Mouse (Mus musculus) liver, embryonic 14.5 days (tissue): Measurements from ENCODE around the gene Shd. TPM values are rescaled to one million over a fixed set of nuclear protein-coding genes. Genes with fewer than 3 reads are reported as not detected.
"Not testable (repeated sequence)": the region's sequence is repeated elsewhere in the genome, so short reads cannot be mapped to it uniquely, and the experiment has no call there.

Source experiments
- ATAC-seq: fragments of 200-750 bp; cut with Nextera tagmentation; 2 replicates; pipeline ENCODE4 v1.8.0; 2017; ENCODE audit warnings: moderate number of reproducible peaks, mild to moderate bottlenecking, moderate library complexity; ENCODE audit not compliant: insufficient read depth
- DNase-seq, 3 experiments: peaks; one replicate each; pipeline ENCODE4 v3.0.0-alpha.2; 2012 to 2013; ENCODE audit warnings: low read depth in 3 of 3, low spot score in 3 of 3
- H3K27ac ChIP-seq: fragments of 300-500 bp; sonication (generic); 2 replicates; pipeline ENCODE4 v1.5.1; 2014; ENCODE audit warnings: moderate library complexity, mild to moderate bottlenecking, control low read depth, inconsistent platforms
- H3K27me3 ChIP-seq: fragments of 300-500 bp; sonication (generic); 2 replicates; pipeline ENCODE4 v1.6.1; 2014; ENCODE audit warnings: mild to moderate bottlenecking, low read length, moderate library complexity; ENCODE audit not compliant: control insufficient read depth, insufficient read depth
- H3K36me3 ChIP-seq: fragments of 300-500 bp; sonication (generic); replicated peaks from 2 replicates; pipeline ENCODE4 v1.6.1; 2014; ENCODE audit warnings: low read depth; ENCODE audit not compliant: control insufficient read depth, insufficient read depth
- H3K4me1 ChIP-seq, 2 experiments: fragments of 200-500 bp in 1 of 2; fragments of 300-500 bp in 1 of 2; sonication (generic) in 1 of 2; replicated peaks; 2 replicates each; pipeline ENCODE4 v1.6.1; 2012 to 2014; ENCODE audit warnings: antibody characterized with exemption in 1 of 2, inconsistent platforms in 1 of 2, low read length in 1 of 2; ENCODE audit not compliant: control insufficient read depth in 2 of 2, insufficient read depth in 2 of 2
- H3K4me2 ChIP-seq: fragments of 300-500 bp; sonication (generic); 2 replicates; pipeline ENCODE4 v1.6.1; 2014; ENCODE audit warnings: low read depth, mild to moderate bottlenecking, control low read depth, moderate library complexity
- H3K4me3 ChIP-seq, 2 experiments: fragments of 200-500 bp in 1 of 2; fragments of 300-500 bp in 1 of 2; sonication (generic) in 1 of 2; 2 replicates each; pipeline ENCODE4 v1.5.1; 2012 to 2014; ENCODE audit warnings: low read depth in 2 of 2, low read length in 2 of 2, mild to moderate bottlenecking in 2 of 2, control low read depth in 1 of 2, inconsistent platforms in 1 of 2, moderate library complexity in 1 of 2; ENCODE audit not compliant: insufficient read depth in 1 of 2
- H3K9ac ChIP-seq: fragments of 300-500 bp; sonication (generic); replicated peaks from 2 replicates; pipeline ENCODE4 v1.6.1; 2014; ENCODE audit warnings: mild to moderate bottlenecking, control low read depth, moderate library complexity
- H3K9me3 ChIP-seq: fragments of 300-500 bp; sonication (generic); 2 replicates; pipeline ENCODE4 v1.6.1; 2016; ENCODE audit warnings: low read length, mixed read lengths; ENCODE audit not compliant: control insufficient read depth
- CTCF ChIP-seq: IDR thresholded peaks from 2 replicates; pipeline ENCODE4 v1.5.1; 2016; ENCODE audit warnings: antibody characterized with exemption, low read depth, control low read depth
- EP300 ChIP-seq: IDR thresholded peaks from 2 replicates; pipeline ENCODE4 v1.6.1; 2016; ENCODE audit warnings: antibody characterized with exemption, low read depth
- WGBS: fragments of 180-500 bp; shearing (Covaris S2); extraction: QIAGEN DNeasy Blood & Tissue Kit; methylation state at CpG from one replicate; pipeline ENCODE4 v1.1.7; 2014; ENCODE audit not compliant: insufficient replicate concordance; 5-methylcytosine and 5-hydroxymethylcytosine counted together
- polyA plus RNA-seq, 2 experiments: library from polyadenylated mRNA; depleted of rRNA in 1 of 2; stranded (reverse) in 1 of 2; unstranded in 1 of 2; fragments of >200 nt; fragmentation: Nextera tagmentation in 1 of 2; extraction: Ambion mirVana in 1 of 2; gene quantifications; 2 replicates each; pipeline versions ENCODE4 v1.2.1 to v1.2.3; 2012 to 2014

Shd gene
- polyA plus RNA-seq (2012; rRNA removed), result 0.31 and 0.83 TPM in 2 replicates
- not detected in 2 replicates for polyA plus RNA-seq (2014; fragmentation: Nextera tagmentation; extraction: Ambion mirVana)

DNA sequence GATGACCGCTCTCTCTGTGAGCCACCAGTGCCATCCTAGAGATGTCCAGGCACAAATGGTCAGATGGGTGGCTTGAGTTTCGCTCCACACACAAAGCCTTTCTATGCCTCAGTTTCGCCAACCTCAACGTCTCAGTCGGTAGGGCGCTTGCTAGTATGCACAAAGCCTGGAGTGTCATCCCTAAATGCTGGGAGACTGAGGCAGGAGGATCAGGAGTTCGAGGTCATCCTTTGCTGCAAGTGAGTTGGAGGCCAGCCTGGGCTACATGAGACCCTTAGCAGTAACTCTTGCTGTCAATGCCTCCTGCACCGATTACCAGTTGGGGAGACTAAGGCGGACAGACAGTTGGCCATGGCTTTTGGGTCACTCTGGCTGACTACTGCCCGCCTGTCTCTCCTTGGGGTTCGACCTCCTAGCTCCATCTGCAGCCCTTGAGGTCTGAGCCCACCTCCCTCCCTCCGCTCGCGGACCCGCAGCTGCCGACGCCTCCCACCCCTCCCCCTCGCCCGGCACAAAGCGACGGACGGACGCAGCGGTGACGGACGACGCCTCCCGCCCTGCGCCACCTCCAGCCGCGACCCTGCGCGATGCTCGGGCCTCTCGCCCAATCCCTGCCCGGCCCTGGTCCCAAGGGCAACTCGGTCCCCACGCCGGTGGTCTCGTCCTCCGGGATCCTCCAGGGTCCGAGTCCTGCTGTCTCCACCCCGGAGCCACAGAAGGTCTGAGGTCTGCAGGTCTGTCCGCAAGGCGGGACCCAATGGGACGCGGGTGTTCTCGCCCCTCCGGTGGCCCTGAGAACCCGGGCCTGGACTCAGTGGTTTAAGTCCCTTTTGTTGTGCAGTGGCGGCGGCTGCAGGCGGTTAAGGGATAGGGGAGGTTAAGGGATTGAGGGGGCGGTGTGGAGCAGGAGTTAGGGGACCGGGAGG lies at the start of gene Shd:
Gene Shd (plus strand): TSS at position 502 of the 926 bp plus-strand sequence.
- Histone ChIP-seq H3K4me3 (peak within 1 kb of the TSS; percentile 11 to 12; a peak in 2 of 4 replicates), H3K9ac (no peak within 1 kb of the TSS), H3K9me3 (no peaks in the 10 kb centered on the region), H3K36me3 (peaks cover 3% of the 10 kb centered on the region), H3K27ac (no peak within 1 kb of the TSS), H3K27me3 (peaks cover 24% of the 10 kb centered on the region), H3K4me1 (no peaks in the 10 kb centered on the region), H3K4me2 (peak within 1 kb of the TSS; percentile 47)
- TF ChIP-seq CTCF (no peak), EP300 (no peak)
- WGBS, result 10% methylated on average over 55 of the region's 55 CpGs
- no peak for ATAC-seq
- DNase-seq, result no peak

DNA sequence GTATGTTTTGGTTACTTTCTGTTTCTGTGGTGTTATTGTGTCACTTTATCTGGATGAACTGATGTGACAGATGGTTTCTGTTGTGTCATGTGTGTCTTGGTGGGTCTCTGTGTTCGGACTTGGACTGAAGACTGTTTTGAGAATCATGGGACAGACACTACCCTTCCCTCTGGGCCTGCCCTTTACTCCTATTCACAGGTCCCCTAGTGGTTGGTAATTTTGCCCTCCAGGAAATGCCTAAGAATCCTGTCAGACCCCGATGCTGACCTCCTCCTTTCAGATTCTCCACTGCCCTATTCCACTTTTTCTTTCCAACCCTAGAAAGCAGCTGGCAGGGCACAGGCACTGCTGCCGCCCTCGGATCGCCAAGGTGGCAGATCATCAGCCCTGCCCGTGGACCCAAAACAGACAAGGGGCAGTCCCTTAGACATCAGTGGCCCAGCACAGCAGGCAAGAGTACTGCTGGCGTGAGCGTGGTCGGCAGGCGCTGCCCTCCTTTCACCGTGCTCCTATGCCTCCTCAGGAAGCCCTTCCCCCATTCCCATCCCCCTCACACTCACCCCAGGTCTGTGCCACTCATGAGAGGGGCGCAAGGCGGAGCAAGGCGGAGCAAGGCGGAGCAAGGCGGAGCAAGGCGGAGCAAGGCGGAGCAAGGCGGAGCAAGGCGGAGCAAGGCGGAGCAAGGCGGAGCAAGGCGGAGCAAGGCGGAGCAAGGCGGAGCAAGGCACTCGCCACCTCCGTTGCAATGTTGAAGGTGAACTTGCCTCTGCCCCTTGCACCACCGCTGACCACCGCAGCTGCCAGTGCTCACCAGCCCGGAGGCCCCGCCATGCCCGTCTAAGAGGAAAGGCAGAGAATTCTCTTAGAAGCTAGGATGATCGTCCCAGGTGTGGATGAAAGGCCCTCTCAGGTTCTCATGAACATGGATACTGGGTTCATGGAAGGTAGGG lies 38.4 kb upstream of the Shd start:
- Histone ChIP-seq H3K27ac (peak overlapping the region; percentile 94), H3K4me1 (peaks cover 10 to 18% of the 10 kb centered on the region in 2 experiments), H3K9ac (peak overlapping the region; percentile 90), H3K4me3 (peak overlapping the region; percentile 70 to 79), H3K9me3 (no peaks in the 10 kb centered on the region; the same call in none of the 2 replicates), H3K27me3 (no peaks in the 10 kb centered on the region), H3K36me3 (no peaks in the 10 kb centered on the region; the same call in 1 of the 2 replicates), H3K4me2 (peak overlapping the region; percentile 85)
- peak; percentile 81 for ATAC-seq
- DNase-seq, result peak in 2 of 3 experiments; percentile 47 to 64
- TF ChIP-seq EP300 (peak; percentile 51; the same call in 1 of the 2 replicates), CTCF (peak; percentile 42)
- WGBS, result under 1% methylated on average over 33 of the region's 33 CpGs

DNA sequence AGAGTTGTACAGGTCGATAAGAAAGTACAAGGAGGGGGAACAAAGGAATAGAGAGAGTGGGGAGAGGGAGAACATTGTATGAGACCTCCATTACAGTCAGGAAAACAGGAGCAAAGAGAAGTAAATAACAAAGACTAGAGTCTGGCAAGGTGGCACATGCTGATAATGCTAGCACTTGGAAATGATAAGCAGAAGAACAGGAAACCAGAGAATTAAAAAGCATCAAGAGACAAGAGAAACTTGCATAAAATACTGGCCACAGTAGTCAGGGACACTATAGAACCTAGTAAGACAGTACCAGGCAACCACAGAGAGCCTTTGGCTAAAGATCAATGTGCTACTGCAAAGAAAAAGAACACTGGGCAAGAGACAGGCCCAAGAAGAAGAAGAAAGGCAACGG lies 37.6 kb upstream of the Shd start:
- DNase-seq (peak; percentile 52 to 69 (median 62)), ATAC-seq (peak; percentile 69)
- H3K4me3 ChIP-seq, result peak overlapping the region; percentile 70 to 79
- H3K9ac ChIP-seq, result peak overlapping the region; percentile 90
- H3K27me3 ChIP-seq, result no peaks in the 10 kb centered on the region
- H3K27ac ChIP-seq, result peak overlapping the region; percentile 94
- TF ChIP-seq EP300 (peak; percentile 68), CTCF (no peak)
- WGBS, result 24% methylated on average over 2 of the region's 2 CpGs
- H3K9me3 ChIP-seq, result no peaks in the 10 kb centered on the region; the same call in none of the 2 replicates
- H3K4me1 ChIP-seq, result peaks cover 10 to 18% of the 10 kb centered on the region in 2 experiments
- no peaks in the 10 kb centered on the region; the same call in 1 of the 2 replicates for H3K36me3 ChIP-seq
- peak overlapping the region; percentile 85 for H3K4me2 ChIP-seq

DNA sequence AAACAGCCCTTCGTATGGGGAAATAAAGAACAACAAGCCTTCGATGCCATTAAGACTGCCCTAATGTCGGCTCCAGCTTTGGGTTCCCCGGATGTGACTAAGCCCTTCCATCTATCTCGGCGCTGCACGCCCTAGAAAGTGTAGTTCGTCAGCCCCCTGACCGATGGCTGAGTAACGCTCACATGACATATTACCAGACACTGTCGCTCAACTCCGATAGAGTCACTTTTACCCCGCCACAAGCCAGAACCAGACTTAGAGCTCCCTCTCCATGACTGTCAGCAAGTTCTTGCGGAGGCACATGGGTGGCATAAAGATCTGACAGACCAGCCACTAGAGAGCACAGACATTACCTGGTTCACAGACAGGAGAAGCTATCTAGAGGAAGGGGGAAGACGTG lies 37.1 kb upstream of the Shd start:
- ATAC-seq (peak; percentile 12; the same call in 1 of the 2 replicates), DNase-seq (no peak)
- H3K36me3 ChIP-seq, result no peaks in the 10 kb centered on the region; the same call in none of the 2 replicates
- H3K9ac ChIP-seq, result peak overlapping the region; percentile 90
- peak overlapping the region; percentile 94 for H3K27ac ChIP-seq
- peaks cover 3% of the 10 kb centered on the region for H3K9me3 ChIP-seq
- WGBS, result 77% methylated on average over 15 of the region's 15 CpGs
- peak overlapping the region; percentile 70 to 79 for H3K4me3 ChIP-seq
- no peak for TF ChIP-seq CTCF
- no peak for TF ChIP-seq EP300
- no peaks in the 10 kb centered on the region for H3K27me3 ChIP-seq
- H3K4me2 ChIP-seq, result peak overlapping the region; percentile 85
- peaks cover 10 to 18% of the 10 kb centered on the region in 2 experiments for H3K4me1 ChIP-seq

GRCm38 (mm10) chr17:55944387-55944865 lies 25.8 kb upstream of the Shd start:
- H3K4me2 ChIP-seq, result peak overlapping the region; percentile 80
- DNase-seq, H3K9me3 ChIP-seq, H3K36me3 ChIP-seq, H3K4me1 ChIP-seq, H3K27me3 ChIP-seq, ATAC-seq: not testable (repeated sequence)
- peak overlapping the region; percentile 64 to 69 for H3K4me3 ChIP-seq
- peak overlapping the region; percentile 76 for H3K9ac ChIP-seq
- 32% methylated on average over 10 of the region's 10 CpGs for WGBS
- H3K27ac ChIP-seq, result peak overlapping the region; percentile 66
